ENCODE assay signal across 9 mouse cellular contexts in genomic region chr11:113283376-113283811, GRCm38 (mm10).
DNase-seq lines count a peak whose midpoint lies in the region; ATAC-seq lines count a peak whose summit lies in the region.
"Had no signal": no experiment of that assay in that cellular context is flagged by ENCODE, and none has a peak within 500 bp of the region (broad histone marks: within the 10 kb centered on the region; RNA-seq: fewer than 3 reads in every experiment).

No protein-coding gene starts in this region.

- peaks cover 55% of the 10 kb centered on the region for H3K27me3 ChIP-seq in midbrain, embryonic 10.5 days (ENCODE audit: low read depth, poor library complexity, severe bottlenecking)
- H3K27me3 ChIP-seq in midbrain, embryonic 16.5 days (ENCODE audit: control insufficient read depth, insufficient read depth, low read depth, low read length): no peaks in the 10 kb centered on the region
- no peaks in the 10 kb centered on the region for H3K27me3 ChIP-seq in stomach, embryonic 14.5 days (ENCODE audit: control insufficient read depth, insufficient read depth, low read length)

- DNase-seq in cerebellum, postnatal 10 days: peak; percentile 64 to 69
- DNase-seq in cerebellum, adult 11 months: no peak
- DNase-seq in midbrain, embryonic 10.5 days (ENCODE audit: low spot score): no peak
- DNase-seq in kidney, postnatal 25 days: peak; percentile 35 to 55
- no peak for DNase-seq in thymus, postnatal 25 days
- DNase-seq in testis, postnatal 14 days (ENCODE audit: low spot score): no peak

- H3K4me1 ChIP-seq in midbrain, embryonic 10.5 days: peaks cover 32% of the 10 kb centered on the region
- H3K4me1 ChIP-seq in midbrain, embryonic 16.5 days (ENCODE audit: control insufficient read depth, insufficient read depth, low read length): peaks cover 2% of the 10 kb centered on the region; the same call in 1 of the 2 replicates
- peaks cover 14% of the 10 kb centered on the region; the same call in 1 of the 2 replicates for H3K4me1 ChIP-seq in stomach, embryonic 14.5 days (ENCODE audit: control insufficient read depth, insufficient read depth, low read length)

- H3K9ac ChIP-seq in midbrain, embryonic 16.5 days (ENCODE audit: low read depth, low read length): no peak overlapping the region
- H3K9ac ChIP-seq in stomach, embryonic 14.5 days (replicated peaks; ENCODE audit: low read depth, low read length): no peak overlapping the region
- H3K9ac ChIP-seq: midbrain, embryonic 12.5 days had no signal

- no peak; the same call in 1 of the 2 replicates for ATAC-seq in midbrain, embryonic 16.5 days
- no peak for ATAC-seq in stomach, embryonic 14.5 days (ENCODE audit: insufficient number of reproducible peaks, insufficient read depth, low FRiP score, low read depth)

- no peaks in the 10 kb centered on the region for H3K9me3 ChIP-seq in midbrain, embryonic 10.5 days (replicated peaks)
- H3K9me3 ChIP-seq in midbrain, embryonic 16.5 days (replicated peaks; ENCODE audit: control insufficient read depth, low read length, poor library complexity, severe bottlenecking): no peaks in the 10 kb centered on the region
- H3K9me3 ChIP-seq in stomach, embryonic 14.5 days (ENCODE audit: control insufficient read depth, low read depth, low read length): no peaks in the 10 kb centered on the region
- H3K9me3 ChIP-seq: midbrain, embryonic 12.5 days had no signal

- H3K4me3 ChIP-seq in midbrain, embryonic 10.5 days: no peak overlapping the region
- no peak overlapping the region for H3K4me3 ChIP-seq in midbrain, embryonic 16.5 days (ENCODE audit: low read depth, low read length)
- no peak overlapping the region for H3K4me3 ChIP-seq in stomach, embryonic 14.5 days (ENCODE audit: low read depth, low read length)
- H3K4me3 ChIP-seq: midbrain, embryonic 12.5 days had no signal

- H3K27ac ChIP-seq in midbrain, embryonic 10.5 days (replicated peaks): 0 out of 2 replicates have a peak overlapping the region, but pooled peaks have one; percentile 33
- H3K27ac ChIP-seq in midbrain, embryonic 16.5 days (ENCODE audit: low read length): no peak overlapping the region
- H3K27ac ChIP-seq in stomach, embryonic 14.5 days (ENCODE audit: low read length): peak overlapping the region; percentile 48; the same call in 1 of the 2 replicates
- H3K27ac ChIP-seq: midbrain, embryonic 12.5 days had no signal

- H3K4me2 ChIP-seq in midbrain, embryonic 16.5 days (ENCODE audit: low read length): no peak overlapping the region
- H3K4me2 ChIP-seq in stomach, embryonic 14.5 days (replicated peaks; ENCODE audit: low read depth, low read length): no peak overlapping the region
- H3K4me2 ChIP-seq: midbrain, embryonic 12.5 days had no signal

- WGBS in midbrain, embryonic 10.5 days: 42% methylated on average over 11 of the region's 11 CpGs
- 38% methylated on average over 11 of the region's 11 CpGs for WGBS in midbrain, embryonic 16.5 days
- WGBS in stomach, embryonic 14.5 days: 24% methylated on average over 11 of the region's 11 CpGs

- H3K36me3 ChIP-seq in midbrain, embryonic 10.5 days: no peaks in the 10 kb centered on the region
- H3K36me3 ChIP-seq in midbrain, embryonic 16.5 days (ENCODE audit: control insufficient read depth, insufficient read depth, low read length): no peaks in the 10 kb centered on the region
- H3K36me3 ChIP-seq in stomach, embryonic 14.5 days (ENCODE audit: control insufficient read depth, insufficient read depth, low read length): no peaks in the 10 kb centered on the region
- H3K36me3 ChIP-seq: midbrain, embryonic 12.5 days had no signal

Comparison
In these comparisons a context has a peak if more than half of its experiments do, and no peak if none do; other contexts are left out.
1. DNase-seq: peak in cerebellum, postnatal 10 days (2 of 2) and kidney, postnatal 25 days (2 of 2); none in cerebellum, adult 11 months (single experiment), midbrain, embryonic 10.5 days (single experiment), thymus, postnatal 25 days (single experiment) and testis, postnatal 14 days (single experiment).